Mouse (Mus musculus): ENCODE measurements around the gene Plpp2. TPM values are rescaled to one million over a fixed set of nuclear protein-coding genes. Genes with fewer than 3 reads are reported as not detected.

The Plpp2 gene
- 16.6 and 19.3 TPM in 2 replicates for total RNA-seq (2021)
- long read RNA-seq, experiment 1, transcript Plpp2-201 (6 exons, 1,654 nt), result major isoform, 36 of 44 reads
- long read RNA-seq, experiment 1, partial matches to known transcripts, result 1 of 44 reads
- long read RNA-seq, experiment 1, other reads (novel, unspliced or antisense), result 2 of 44 reads
- long read RNA-seq, experiment 2, transcript Plpp2-201 (6 exons, 1,654 nt), result major isoform, 19 of 26 reads
- long read RNA-seq, experiment 2, partial matches to known transcripts, result 1 of 26 reads
- long read RNA-seq, experiment 2, other reads (novel, unspliced or antisense), result 4 of 26 reads

DNA sequence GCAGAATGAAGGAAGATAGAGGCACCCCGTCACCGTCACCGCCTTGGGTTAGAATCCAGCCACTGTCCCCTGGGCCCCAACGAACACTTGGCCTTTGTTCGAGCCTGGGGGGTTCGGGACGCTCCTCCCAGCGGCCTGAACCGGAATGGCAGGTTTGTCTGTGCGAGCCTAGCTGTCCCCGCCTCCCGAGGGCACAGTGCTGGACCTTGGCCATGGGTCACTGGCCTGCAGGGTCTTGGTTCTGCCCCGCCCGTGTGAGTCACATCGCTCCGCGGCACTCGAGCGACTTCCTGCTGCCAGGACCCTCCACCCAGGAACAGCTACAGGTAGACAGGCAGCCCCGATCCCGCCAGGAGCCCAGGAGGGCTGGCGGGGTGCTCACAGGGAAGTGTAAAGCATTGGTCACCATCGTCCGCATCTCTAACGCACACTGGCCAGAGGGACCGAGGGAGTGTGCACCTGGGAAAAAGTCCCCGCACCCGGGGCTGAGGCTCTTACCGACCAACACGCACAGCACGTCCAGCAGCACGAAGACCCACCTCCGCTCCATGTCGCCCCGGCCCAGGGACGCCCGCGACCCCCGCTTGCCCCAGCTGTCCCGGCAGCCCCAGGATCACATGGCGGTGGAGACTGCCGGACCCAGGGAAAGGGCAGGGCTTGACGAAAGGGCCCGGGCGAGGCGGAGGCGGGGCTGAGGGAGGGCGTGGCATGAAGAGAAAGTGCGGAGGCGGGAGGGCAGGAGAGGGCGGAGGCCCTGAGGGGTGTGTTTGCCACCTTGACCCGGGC, at the start of gene Plpp2:
Plpp2 (minus strand) TSS at position 671 of the 786 bp plus-strand sequence.
- DNase-seq, result peak; percentile 91

DNA sequence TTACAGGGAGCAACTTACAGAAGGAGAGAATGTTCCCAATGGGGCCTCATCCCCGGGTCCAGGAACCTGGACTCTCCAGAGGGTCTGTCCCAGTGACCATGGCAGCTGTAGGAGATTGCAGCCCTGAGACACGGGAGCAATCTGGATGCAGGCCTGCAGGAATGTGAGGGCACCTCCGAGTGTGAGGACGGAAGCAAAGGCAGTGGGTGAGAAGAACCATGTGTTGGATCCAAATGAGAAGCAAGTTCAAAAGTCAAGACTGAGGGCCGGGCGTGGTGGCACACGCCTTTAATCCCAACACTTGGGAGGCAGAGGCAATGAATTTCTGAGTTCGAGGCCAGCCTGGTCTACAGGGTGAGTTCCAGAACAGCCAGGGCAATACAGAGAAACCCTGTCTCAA, 47.9 kb upstream of the Plpp2 start:
- no peak for DNase-seq

DNA sequence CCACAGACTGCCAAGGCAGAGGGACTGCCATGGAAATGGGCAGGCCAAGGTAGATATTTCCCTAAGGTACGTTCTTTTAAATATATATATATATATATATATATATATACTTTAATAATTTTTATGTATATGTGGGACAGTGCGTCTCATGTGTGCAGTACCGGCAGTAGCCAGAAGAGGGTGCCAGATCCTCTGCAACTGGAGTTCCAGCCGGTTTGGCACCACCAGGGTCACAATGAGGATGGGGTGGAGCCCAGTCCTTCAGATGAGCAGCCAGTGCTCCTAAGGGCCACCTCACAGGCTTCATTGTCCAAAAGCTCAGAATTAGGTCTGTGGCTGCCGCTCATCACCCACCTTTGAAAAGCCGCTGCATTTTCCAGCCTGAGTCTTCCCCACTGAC, 47.2 kb upstream of the Plpp2 start:
- peak; percentile 62 for DNase-seq

DNA sequence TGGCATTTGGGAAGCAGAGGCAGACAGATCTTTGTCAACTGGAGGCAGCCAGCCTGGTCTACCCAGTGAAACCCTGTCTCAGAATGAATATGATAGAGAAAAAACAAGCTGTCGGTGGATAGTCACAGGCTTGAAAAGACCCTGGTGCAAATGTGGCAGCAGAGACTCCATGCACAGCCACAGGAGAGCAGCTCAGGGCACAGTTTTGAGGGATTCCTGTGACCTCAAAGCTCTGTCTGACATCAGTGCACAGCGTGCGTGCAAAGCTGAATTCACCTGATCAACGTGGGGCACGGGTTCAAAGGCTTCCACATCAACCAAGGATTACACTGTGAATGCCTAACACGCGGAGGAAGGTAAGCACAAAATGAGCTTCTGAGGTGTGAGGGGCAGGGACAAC, 46.8 kb upstream of the Plpp2 start:
- no peak for DNase-seq

DNA sequence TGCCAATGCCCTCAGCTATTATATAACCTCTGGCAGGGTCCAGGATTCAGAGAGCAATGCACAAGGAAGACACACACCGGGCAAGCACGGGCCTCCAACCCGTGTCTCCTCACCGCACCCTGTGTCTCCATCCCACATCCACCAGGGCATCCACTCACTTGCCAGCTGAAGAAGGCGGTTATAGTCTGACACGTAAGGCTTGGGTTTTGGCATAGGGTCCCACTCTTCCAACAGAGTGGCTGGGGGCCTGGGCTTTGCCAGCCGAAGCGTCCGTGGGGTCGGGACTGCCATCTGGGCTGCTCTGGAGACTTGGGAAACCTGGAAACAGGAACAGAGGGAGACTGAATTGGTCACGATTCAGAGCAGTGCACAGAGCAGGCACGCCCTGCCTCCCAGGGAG, 46.2 kb upstream of the Plpp2 start:
- DNase-seq, result no peak

DNA sequence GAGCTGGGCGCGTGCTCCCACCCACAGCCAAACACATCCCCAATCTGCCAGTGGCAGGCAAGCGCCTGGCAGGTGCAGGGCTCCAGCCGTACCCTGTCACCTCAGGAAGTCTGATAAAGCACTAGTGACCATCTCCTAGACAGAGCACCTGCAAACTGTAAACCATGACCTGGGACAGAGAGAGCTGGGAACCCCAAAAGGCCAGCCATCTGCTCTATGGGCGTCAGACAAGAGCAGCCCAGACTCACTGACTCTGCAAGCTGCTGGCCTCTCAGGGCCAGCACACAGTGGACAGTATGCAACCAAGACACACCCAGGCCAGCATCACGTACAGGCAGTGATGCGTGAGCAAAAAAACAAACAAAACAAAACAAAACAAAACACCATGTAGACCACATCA, 45.3 kb upstream of the Plpp2 start:
- no peak for DNase-seq

DNA sequence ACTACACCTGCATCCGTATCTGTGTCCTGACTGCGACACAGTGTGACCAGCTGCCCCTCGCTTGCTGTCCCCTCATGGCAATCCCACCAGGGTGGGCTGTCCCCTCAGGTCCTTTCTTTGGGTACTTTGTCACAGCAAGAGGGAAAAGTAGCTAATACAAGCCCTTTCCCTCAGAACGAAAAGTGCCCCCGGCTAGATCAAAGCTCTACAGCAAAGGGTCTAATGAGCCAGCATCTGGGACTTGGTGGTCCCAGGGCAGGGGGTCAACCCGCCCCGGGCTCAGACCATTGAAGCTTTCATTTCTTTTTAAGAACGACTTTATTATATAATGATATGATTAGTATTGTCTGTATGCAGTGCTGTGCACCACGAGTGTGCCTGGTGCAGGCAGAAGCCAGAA, 44.7 kb upstream of the Plpp2 start:
- DNase-seq, result no peak

DNA sequence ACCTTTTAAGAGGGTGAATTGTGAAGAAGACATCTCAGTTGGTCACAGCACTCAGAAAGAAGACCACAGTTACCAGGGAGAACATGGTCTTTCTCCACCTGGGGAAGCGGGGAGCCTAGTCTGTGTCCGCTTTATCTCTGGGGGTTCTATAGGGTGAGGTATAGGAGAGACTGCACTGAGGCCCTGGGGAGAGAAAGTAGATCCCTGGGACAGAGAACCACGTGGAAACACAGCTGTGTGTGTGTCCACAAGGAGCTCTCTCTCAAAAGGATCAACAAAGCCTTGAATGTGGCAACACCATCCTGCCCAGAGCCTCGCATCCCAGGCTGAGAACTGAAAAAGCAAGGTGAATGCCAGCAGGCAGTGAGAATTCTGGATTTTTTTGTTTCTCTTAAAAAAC, 43.8 kb upstream of the Plpp2 start:
- DNase-seq, result no peak

DNA sequence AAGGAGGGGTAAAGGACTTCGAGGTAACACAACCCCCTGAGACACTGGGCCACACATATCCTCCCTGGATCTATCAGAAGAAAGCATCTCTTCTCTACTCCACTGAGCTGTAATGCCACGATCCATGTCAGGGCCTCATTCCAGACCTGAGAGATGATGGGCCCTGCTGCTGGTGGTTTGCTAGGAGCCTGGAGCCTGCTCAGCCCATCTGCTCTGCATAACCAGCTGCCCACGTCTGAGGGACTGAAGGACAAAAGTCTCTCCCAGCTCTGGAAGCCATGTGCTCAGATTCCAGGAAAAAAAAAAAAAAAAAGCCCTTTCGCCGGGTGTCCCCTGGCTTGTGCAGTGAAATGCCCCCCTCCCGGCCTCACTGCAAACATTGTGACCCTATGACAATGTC, 42.2 kb upstream of the Plpp2 start:
- no peak for DNase-seq

DNA sequence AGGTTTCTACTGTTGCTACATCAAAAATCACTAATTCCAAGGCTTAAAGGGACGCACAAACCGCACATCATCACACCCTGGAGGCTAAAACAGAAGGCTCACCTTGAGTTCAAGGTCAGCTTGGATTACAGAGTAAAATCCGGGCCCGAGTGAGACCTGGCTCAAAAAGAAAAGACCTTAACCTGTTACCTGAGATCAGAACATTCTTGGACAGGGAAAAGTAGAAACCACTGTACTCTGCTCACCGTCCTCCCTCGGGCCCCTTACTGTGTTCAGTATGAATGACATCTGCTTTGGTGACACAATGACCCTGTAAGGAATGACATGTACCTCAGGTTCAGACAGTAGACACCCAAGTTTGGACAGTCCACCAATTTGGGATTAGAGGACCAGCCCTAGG, 41.2 kb upstream of the Plpp2 start:
- DNase-seq, result no peak

DNA sequence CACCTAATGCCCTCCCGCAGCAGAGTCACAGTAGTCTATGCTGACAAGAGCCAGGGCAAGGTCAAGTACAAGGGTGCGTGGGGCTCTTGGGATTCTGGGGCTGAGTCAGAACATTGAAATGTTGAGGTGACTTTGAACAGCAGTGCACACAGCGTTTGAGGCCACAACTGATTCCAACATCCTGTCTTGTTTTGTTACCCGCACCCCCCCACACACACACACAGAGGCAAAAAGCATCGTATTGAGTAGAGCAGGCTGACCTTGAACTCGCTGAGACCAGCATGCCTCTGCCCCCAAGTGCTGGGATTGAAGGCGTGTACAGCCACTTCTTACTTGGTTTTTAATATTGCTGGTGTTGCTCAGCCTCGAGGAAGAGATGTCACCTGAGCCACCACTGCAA, 40.8 kb upstream of the Plpp2 start:
- DNase-seq, result no peak

DNA sequence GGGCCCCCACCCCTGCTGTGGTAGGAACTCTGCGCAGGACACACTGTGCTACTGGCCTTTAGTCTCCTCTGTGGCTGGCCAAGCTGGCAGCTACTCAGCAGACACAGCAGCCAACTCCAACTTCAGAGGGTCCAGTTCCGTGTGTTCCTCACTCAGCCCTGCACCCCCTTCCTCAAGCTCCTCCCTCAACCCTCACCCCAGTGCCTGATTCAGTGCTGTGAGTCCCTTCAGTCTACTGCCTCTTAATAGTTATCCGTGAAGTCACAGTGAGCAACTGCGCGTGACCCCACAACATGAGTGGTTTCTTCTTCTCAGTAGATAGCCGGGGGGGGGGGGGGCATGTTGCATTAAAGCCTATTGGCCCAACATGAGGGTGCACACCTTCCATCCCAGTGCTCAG, 40.0 kb upstream of the Plpp2 start:
- no peak for DNase-seq

DNA sequence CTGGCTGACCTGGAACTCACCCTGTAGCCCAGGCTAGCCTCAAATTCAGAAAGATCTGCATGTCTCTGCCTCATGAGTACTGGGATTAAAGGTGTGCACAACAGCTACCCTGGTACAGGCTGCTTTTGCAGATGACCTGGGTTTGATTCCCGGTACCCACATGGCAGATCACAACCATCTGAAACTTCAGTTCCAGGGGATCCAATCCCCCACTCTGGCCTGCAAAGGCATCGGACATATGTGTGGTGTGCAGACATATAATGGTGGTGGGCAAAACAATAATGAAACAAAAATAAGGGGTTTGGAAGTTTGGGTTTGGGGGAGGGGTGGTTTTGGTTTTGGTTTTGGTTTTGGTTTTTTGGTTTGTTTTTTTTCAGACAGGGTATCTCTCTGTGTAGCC, 37.7 kb upstream of the Plpp2 start:
- no peak for DNase-seq

DNA sequence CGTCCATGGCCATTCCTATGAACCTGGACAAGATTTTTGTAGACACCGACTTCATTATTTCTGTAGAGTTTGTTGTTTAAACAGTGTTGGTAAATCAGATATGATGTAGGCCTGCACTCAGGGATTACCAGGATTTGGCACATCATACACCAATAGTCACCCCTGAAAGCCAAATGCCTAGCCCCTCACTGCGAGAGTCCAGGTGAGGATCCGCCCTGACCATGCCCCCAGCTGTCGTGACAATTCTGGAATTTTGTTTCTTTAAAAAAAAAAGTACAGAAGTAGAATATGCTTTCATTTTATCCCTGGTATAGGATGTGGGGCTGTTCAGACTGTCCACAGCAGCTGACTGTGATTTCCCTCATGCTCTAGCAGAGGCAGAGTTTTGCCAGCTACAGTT, 36.3 kb upstream of the Plpp2 start:
- no peak for DNase-seq

DNA sequence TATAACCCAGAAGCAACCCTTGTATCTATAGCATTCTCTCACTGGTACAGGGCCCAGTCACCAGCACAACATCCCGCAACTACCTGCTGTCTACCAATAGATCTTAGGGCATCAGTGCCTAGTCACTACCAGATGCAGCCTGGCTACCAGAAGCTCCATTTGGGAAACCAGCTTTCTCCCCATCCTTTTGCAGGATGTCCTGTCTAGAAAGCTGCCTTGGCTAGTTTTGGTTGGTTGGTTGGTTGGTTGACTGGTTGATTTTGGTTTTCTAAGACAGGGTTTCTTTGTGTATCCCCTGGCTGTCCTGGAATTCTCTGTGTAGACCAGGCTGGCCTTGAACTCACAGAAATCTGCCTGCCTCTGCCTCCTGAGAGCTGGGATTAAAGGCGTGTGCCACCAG, 26.1 kb upstream of the Plpp2 start:
- DNase-seq, result no peak

DNA sequence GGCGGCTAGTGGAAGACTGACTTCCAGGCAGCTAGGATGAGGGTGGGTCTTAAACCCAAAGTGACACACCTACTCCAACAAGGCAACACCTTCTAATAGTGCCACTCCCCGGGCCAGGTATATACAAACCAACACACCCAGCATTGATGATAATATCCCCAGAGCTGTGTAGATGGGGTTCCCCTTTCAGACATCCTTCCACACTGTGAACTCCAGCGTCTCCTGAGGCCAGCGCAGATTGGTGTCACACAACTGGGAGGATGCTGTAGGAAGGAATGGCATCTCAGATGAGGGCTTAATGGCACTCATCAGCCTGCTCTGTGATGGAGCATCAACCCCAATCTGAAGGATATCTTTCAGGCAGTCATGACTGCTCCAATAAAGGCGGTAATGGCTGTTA, 23.9 kb upstream of the Plpp2 start:
- DNase-seq, result no peak

DNA sequence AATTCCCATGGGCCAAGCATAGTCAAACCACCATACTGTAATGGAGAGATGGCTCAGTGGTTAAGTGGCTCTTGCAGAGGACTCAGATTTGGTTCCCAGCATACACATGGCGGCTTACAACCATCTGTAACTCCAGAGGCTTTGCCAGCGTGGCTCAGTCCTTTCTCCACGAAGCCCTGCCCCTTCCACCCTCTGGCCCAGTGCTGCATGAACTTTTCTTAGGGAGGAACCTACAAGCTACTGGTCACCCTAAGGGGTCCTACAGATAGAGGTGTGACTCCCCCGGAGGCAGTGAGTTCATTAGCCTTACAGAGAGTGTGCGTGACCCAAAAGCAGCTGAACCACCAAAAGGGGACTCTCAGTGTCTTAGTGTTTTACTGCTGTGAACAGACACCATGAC, 23.4 kb upstream of the Plpp2 start:
- DNase-seq, result no peak

DNA sequence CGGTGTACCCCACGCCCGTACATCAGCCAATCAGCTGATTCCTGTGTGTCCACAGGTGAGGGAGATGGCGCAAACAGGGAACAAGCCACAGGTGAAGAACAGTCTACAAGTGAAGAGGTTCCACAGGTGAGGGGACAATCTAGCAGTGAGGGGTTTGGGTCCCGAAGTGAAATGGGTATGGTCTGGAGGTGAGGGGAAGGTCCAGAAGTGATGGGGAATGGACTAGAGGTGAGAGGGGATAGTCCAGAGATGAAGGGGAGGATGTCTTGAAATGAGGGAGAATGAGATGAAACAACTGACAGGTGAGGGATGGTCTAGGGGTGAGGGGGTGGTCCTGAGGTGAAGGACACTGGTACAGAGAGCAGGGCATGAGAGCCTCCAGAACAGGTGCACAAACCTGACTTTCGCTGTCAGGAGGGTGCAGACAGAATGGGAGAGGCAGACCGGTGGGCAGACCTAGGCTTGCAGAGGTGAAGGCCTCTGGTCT, 21.7 kb upstream of the Plpp2 start:
- DNase-seq, result no peak

DNA sequence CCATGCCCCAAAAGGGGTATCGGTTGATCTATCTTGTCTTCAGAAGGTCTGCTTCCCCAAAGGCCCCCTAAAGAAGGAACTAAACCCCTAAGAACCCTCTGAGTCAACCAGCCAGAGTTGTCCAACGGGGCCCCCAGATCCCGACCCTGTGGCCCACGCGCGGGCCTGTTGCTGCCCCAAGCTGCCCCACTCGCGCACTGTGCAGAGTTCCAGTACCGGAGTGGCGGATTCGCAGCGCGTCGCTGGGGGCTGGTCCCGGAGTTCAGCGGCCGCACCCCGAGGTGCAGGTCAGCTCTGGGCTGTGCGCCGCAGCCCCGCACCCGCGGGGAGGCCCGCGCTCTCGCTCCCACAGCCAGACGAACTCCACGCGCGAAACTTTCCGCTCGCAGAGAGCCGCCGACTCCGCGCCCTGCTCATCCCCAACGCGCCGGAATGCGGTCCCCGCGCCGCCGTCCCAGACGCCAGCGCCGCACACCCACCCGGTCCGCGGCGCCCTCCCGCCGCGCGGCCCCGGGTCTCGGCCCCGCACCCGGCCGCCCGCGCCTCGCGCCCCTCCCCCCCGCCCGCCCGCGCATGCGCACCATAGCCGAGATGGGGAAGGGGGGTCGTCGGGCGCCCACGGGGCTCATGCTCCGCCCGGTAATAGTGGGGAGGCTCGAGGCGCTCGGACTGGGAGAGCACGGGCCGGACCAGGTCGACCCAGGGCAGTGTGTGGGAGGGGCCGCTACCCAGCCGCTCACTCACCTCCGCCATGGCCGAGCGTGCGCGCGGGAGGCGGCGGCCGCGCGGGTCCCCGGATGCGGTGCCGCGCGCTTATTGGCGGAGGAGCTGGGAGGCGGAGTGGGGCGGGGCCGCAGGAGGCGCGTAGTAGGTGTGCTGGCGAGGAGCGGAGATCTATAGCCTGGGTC, 21.0 kb upstream of the Plpp2 start, which contains the start of gene Mier2:
Mier2 (minus strand) TSS at position 870 of the 908 bp plus-strand sequence.
- DNase-seq, result peak; percentile 90

DNA sequence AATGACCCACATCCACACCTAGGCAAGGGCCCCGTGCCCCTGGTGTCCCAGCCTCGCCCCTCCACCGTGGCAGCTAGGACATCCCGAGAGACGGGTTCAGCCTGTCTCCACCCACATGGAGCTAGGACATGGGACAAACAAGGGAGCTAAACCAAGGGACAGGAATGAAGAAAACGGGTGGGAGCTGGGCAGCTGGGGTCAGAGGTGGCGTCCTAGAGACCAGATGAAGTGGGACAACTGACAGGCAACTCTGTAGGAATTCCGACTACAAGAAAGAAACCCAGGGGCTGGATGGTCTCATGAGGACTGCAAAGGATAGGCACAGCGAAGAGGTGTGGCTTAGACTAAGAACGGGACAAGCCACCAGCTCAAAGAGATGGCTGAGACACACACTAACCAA, 20.1 kb upstream of the Plpp2 start:
- DNase-seq, result no peak

DNA sequence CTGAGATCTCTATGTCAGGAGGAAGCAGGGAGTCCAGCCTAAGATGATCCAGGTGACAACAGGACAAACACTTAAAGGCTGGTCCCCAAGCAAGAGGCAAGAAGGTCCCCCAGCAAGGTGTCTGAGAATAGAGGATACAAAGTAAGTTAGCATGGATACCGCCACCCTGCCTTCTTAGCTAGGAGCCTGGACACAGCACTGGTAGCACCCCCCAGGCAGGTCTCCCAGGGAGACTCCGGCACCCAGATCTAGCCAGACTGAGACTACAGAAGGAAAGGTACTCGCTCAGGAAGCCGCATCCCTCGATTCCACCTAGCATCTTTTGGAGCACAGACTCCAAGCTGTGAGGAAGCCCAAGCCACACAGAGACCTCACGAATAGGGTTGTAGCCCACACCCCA, 19.6 kb upstream of the Plpp2 start:
- DNase-seq, result no peak

DNA sequence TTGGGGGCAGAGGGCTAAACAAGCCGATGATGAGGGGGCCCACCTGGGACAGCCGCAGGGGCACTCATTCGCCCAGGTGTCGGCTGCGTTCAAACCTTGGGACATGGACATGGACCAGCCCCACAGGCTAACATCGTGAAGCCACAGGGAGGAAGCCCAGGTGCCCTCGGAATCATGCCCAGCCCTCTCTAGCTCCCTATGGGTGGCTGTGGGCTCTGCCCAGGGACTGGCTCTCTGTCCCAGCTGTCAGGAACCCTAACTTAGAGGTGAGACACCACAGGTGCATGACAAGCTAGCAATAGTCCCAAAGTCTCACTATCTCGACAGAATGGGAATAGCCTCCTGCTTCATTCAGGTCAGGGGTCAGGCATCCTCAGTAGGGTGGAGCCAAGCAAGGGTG, 18.9 kb upstream of the Plpp2 start:
- no peak for DNase-seq

DNA sequence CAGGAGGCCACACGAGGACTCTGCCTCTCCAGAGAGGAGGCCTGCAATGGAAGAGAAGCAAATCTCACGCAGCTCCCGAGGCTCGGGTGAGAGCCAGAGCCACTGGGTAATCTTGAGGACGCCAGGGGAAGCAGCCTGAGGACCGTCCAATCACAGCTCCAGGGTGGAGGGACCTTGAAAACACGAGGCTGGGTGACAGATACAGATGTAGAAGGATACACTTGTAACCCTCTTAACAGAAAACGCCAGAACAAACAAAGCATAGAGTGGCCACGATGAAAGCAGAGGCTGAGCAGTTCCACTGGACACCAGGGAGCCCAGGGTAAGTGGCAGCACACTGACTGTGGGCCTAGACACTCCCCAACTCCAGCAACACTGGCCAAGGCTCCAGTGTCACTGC, 16.8 kb upstream of the Plpp2 start:
- DNase-seq, result no peak
